Mouse (Mus musculus) intestine, embryonic 15.5 days (tissue): ENCODE measurements around the gene Orai2. TPM values are rescaled to one million over a fixed set of nuclear protein-coding genes. Genes with fewer than 3 reads are reported as not detected.
A peak's percentile ranks its signal among the peaks of the same experiment; 100 is the strongest.
"Not testable (repeated sequence)": the region's sequence is repeated elsewhere in the genome, so short reads cannot be mapped to it uniquely, and the experiment has no call there.

Experiments
- ATAC-seq: fragments of 200-750 bp; cut with Nextera tagmentation; 2 replicates; pipeline ENCODE4 v1.8.0; 2017; ENCODE audit warnings: moderate TSS enrichment, moderate library complexity
- H3K27ac ChIP-seq: fragments of 300-500 bp; sonication (generic); 2 replicates; pipeline ENCODE4 v1.5.1; 2015; ENCODE audit warnings: mild to moderate bottlenecking, inconsistent platforms
- H3K27me3 ChIP-seq: fragments of 300-500 bp; sonication (generic); replicated peaks from 2 replicates; pipeline ENCODE4 v1.6.1; 2015; ENCODE audit warnings: inconsistent platforms
- H3K36me3 ChIP-seq: fragments of 300-500 bp; sonication (generic); 2 replicates; pipeline ENCODE4 v1.6.1; 2015; ENCODE audit warnings: inconsistent platforms
- H3K4me1 ChIP-seq: fragments of 300-500 bp; sonication (generic); replicated peaks from 2 replicates; pipeline ENCODE4 v1.6.1; 2015; ENCODE audit warnings: inconsistent platforms
- H3K4me2 ChIP-seq: fragments of 300-500 bp; sonication (generic); replicated peaks from 2 replicates; pipeline ENCODE4 v1.6.1; 2015; ENCODE audit warnings: mild to moderate bottlenecking, inconsistent platforms
- H3K4me3 ChIP-seq: fragments of 300-500 bp; sonication (generic); replicated peaks from 2 replicates; pipeline ENCODE4 v1.5.1; 2015; ENCODE audit warnings: inconsistent platforms
- H3K9ac ChIP-seq: fragments of 300-500 bp; sonication (generic); 2 replicates; pipeline ENCODE4 v1.6.1; 2015; ENCODE audit warnings: inconsistent platforms
- H3K9me3 ChIP-seq: fragments of 300-500 bp; sonication (generic); 2 replicates; pipeline ENCODE4 v1.6.1; 2016; ENCODE audit warnings: inconsistent platforms
- WGBS: fragments of 180-500 bp; shearing (Covaris S2); methylation state at CpG from one replicate; pipeline ENCODE4 v1.1.7; 2015; 5-methylcytosine and 5-hydroxymethylcytosine counted together
- polyA plus RNA-seq: library from polyadenylated mRNA; unstranded; fragments of >200 nt; fragmentation: Nextera tagmentation; extraction: Ambion mirVana; gene quantifications from 2 replicates; pipeline ENCODE4 v1.2.1, GENCODE M21; 2015

The Orai2 gene
- polyA plus RNA-seq, 1 experiment from 2014 or later = 6.7 TPM

- 14% methylated on average over 14 of the region's 15 CpGs for WGBS
- H3K9ac ChIP-seq = peak overlapping the region; percentile 50
Measured at GRCm38 (mm10) chr5:136169626-136170511, 644 bp downstream of the Orai2 start.

DNA sequence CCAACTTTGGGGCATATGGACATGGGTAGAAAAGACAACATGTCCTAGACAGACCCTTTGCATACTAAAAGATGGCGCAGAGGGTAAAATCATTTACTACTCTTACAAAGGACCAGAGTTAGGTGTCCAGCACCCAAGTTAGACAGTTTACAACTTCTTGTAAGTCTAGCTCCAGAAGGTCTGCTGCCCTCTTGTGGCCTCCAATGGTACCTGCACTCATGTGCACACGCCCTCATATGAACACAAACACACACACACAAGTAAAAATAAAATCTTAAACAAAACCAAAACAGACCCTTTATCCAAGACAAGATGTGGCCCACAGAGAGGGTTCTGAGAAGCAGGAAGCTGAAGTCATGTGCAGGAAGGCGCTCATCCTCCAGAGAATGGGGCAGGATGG is 2.4 kb downstream of the Orai2 start:
- WGBS = 96% methylated on average over 3 of the region's 3 CpGs

More at GRCm38 (mm10) chr5:136169626-136170511, 644 bp downstream of the Orai2 start:
- Histone ChIP-seq H3K9me3 (no peaks in the 10 kb centered on the region), H3K4me2 (peak overlapping the region; percentile 90), H3K27ac (0 out of 2 replicates have a peak overlapping the region, but pooled peaks have one; percentile 9), H3K4me3 (peak overlapping the region; percentile 52), H3K27me3 (no peaks in the 10 kb centered on the region), H3K4me1 (peaks cover 24% of the 10 kb centered on the region), H3K36me3 (no peaks in the 10 kb centered on the region)
- ATAC-seq = peak; percentile 57

GRCm38 (mm10) chr5:136167296-136167695 is 3.2 kb downstream of the Orai2 start:
- no peak for ATAC-seq
- H3K4me1 ChIP-seq = peaks cover 17% of the 10 kb centered on the region
- no peak overlapping the region for H3K9ac ChIP-seq
- H3K9me3 ChIP-seq = no peaks in the 10 kb centered on the region
- no peak overlapping the region for H3K4me3 ChIP-seq
- no peaks in the 10 kb centered on the region for H3K36me3 ChIP-seq
- WGBS = 89% methylated on average over 4 of the region's 4 CpGs
- H3K27me3 ChIP-seq = no peaks in the 10 kb centered on the region
- H3K27ac ChIP-seq = no peak overlapping the region
- no peak overlapping the region for H3K4me2 ChIP-seq

More for the DNA sequence above, 2.4 kb downstream of the Orai2 start:
- no peaks in the 10 kb centered on the region for H3K27me3 ChIP-seq
- no peaks in the 10 kb centered on the region for H3K9me3 ChIP-seq
- H3K4me1 ChIP-seq = peaks cover 18% of the 10 kb centered on the region
- H3K4me3 ChIP-seq = no peak overlapping the region
- H3K27ac ChIP-seq = no peak overlapping the region
- ATAC-seq = no peak
- no peaks in the 10 kb centered on the region for H3K36me3 ChIP-seq
- H3K4me2 ChIP-seq = no peak overlapping the region
- H3K9ac ChIP-seq = no peak overlapping the region

DNA sequence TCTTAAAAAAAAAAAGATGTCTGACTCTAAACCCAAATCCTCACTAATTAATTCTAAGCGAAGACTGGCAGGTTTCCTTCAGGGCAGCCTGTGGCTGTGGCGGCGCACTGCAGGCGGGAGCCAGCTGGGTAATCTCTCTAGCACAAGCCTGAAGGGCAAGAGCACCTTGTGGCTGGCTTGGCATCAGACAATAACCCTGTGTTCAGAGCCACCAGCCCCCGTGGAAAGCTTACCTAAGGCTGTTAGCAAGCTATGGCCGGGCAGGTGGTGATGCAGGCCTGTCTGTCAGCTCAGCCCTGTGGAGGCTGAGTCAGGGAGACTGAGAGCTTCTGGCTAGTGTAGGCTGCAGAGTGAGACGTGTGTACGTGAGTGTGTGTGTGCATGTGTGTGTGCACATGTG is 5.3 kb downstream of the Orai2 start:
- Histone ChIP-seq H3K4me1 (peaks cover 2% of the 10 kb centered on the region; the same call in 1 of the 2 replicates), H3K9ac (no peak overlapping the region), H3K27ac (no peak overlapping the region), H3K27me3 (no peaks in the 10 kb centered on the region), H3K4me3 (no peak overlapping the region), H3K4me2 (no peak overlapping the region), H3K36me3 (no peaks in the 10 kb centered on the region), H3K9me3 (no peaks in the 10 kb centered on the region)
- ATAC-seq = no peak
- 81% methylated on average over 8 of the region's 8 CpGs for WGBS

- no peaks in the 10 kb centered on the region for H3K27me3 ChIP-seq
- ATAC-seq = no peak
- no peak overlapping the region for H3K4me2 ChIP-seq
- no peak overlapping the region for H3K27ac ChIP-seq
- no peak overlapping the region for H3K4me3 ChIP-seq
- WGBS = 84% methylated on average over 11 of the region's 11 CpGs
- H3K9ac ChIP-seq = no peak overlapping the region
- no peaks in the 10 kb centered on the region for H3K4me1 ChIP-seq
- no peaks in the 10 kb centered on the region for H3K9me3 ChIP-seq
- H3K36me3 ChIP-seq = no peaks in the 10 kb centered on the region
Measured at GRCm38 (mm10) chr5:136163807-136164474, 6.6 kb downstream of the Orai2 start.

DNA sequence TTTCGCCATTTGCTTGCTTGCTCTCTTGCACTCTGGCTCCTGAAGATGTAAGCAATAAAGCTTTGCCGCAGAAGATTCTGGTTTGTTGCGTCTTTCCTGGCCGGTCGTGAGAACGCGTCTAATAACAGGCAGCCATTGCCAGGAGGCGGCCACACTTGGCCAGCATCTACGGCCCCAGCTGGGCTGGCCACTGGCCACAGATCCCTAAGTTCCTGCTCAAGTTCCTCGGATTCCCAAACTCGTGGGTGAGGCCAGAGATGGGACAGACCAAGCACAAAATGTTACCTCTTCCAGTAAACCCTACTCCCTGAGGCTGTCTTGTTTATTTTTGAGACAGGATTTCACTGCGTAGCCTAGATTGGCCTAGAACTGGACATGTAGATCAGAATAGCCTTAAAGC is 10.4 kb downstream of the Orai2 start:
- H3K27me3 ChIP-seq, H3K36me3 ChIP-seq, ATAC-seq, H3K27ac ChIP-seq, H3K9me3 ChIP-seq, H3K4me2 ChIP-seq, H3K4me3 ChIP-seq, H3K9ac ChIP-seq, H3K4me1 ChIP-seq: not testable (repeated sequence)
- 83% methylated on average over 11 of the region's 12 CpGs for WGBS

DNA sequence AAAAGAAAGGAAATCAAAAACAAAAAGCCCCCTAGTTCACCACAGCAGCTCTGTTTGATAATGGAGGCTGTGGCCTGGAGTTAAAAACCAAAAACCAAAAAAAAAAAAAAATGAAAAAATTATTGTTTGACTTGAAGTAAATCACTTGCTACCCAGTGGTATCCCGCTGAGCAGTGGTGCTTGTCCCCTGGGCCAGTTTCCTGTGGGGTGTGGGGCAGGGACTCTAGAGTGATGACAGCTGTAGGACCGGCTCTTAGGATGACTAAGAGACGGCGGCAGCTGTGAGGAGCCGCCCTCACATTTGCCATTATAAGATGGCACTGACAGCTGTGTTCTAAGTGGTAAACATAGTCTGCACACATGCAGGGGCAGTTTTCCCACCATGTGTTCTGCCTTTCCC is 15.1 kb downstream of the Orai2 start:
- Histone ChIP-seq H3K27me3 (no peaks in the 10 kb centered on the region), H3K27ac (no peak overlapping the region), H3K4me1 (no peaks in the 10 kb centered on the region), H3K36me3 (no peaks in the 10 kb centered on the region), H3K9ac (no peak overlapping the region), H3K4me3 (no peak overlapping the region), H3K9me3 (no peaks in the 10 kb centered on the region), H3K4me2 (no peak overlapping the region)
- ATAC-seq = no peak
- 83% methylated on average over 5 of the region's 5 CpGs for WGBS

GRCm38 (mm10) chr5:136152365-136152764 is 18.1 kb downstream of the Orai2 start:
- H3K4me3 ChIP-seq = no peak overlapping the region
- no peak overlapping the region for H3K27ac ChIP-seq
- no peaks in the 10 kb centered on the region for H3K27me3 ChIP-seq
- H3K9me3 ChIP-seq = no peaks in the 10 kb centered on the region
- H3K4me2 ChIP-seq = no peak overlapping the region
- 69% methylated on average over 8 of the region's 8 CpGs for WGBS
- no peaks in the 10 kb centered on the region for H3K36me3 ChIP-seq
- H3K9ac ChIP-seq = no peak overlapping the region
- H3K4me1 ChIP-seq = no peaks in the 10 kb centered on the region
- no peak for ATAC-seq

- H3K27me3 ChIP-seq, H3K4me3 ChIP-seq, H3K4me1 ChIP-seq, H3K36me3 ChIP-seq, H3K4me2 ChIP-seq, H3K9me3 ChIP-seq, ATAC-seq, H3K9ac ChIP-seq, H3K27ac ChIP-seq: not testable (repeated sequence)
- 62% methylated on average over 5 of the region's 5 CpGs for WGBS
Measured at GRCm38 (mm10) chr5:136149134-136149576, 21.4 kb downstream of the Orai2 start.

GRCm38 (mm10) chr5:136147704-136148103 is 22.8 kb downstream of the Orai2 start:
- H3K9ac ChIP-seq = no peak overlapping the region
- H3K27me3 ChIP-seq = no peaks in the 10 kb centered on the region
- no peaks in the 10 kb centered on the region for H3K4me1 ChIP-seq
- no peak overlapping the region for H3K4me2 ChIP-seq
- no peaks in the 10 kb centered on the region for H3K9me3 ChIP-seq
- no peak overlapping the region for H3K27ac ChIP-seq
- no peaks in the 10 kb centered on the region for H3K36me3 ChIP-seq
- 78% methylated on average over 8 of the region's 8 CpGs for WGBS
- no peak overlapping the region for H3K4me3 ChIP-seq
- no peak for ATAC-seq

DNA sequence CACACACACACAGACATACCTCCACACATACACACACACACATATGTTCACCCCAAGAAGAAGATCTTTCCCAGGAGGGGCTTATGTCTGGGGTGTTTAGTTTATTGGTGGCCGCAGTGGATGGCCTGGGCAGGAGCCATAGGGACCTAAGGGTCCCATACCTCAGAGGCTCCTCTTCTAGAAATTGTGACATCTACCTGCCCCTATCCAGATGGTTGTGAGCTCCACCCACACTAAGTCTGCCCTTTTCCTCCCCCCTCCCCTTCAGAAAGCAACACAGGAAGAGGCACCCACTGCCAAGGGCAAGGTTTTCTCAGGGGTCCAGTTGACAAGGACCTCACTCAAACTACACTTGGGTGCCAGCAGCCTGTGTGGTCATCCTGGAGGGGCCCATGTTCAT is 23.6 kb downstream of the Orai2 start:
- Histone ChIP-seq H3K9ac (no peak overlapping the region), H3K4me2 (no peak overlapping the region), H3K9me3 (no peaks in the 10 kb centered on the region), H3K4me1 (no peaks in the 10 kb centered on the region), H3K27me3 (no peaks in the 10 kb centered on the region), H3K27ac (no peak overlapping the region), H3K4me3 (no peak overlapping the region), H3K36me3 (no peaks in the 10 kb centered on the region)
- 75% methylated on average over 1 of the region's 1 CpGs for WGBS
- no peak for ATAC-seq

- WGBS = 34% methylated on average over 12 of the region's 12 CpGs
- ATAC-seq = no peak
- Histone ChIP-seq H3K9ac (no peak overlapping the region), H3K36me3 (peaks cover 13% of the 10 kb centered on the region), H3K4me3 (no peak overlapping the region), H3K9me3 (no peaks in the 10 kb centered on the region), H3K27me3 (no peaks in the 10 kb centered on the region), H3K4me2 (no peak overlapping the region), H3K4me1 (no peaks in the 10 kb centered on the region), H3K27ac (no peak overlapping the region)
Measured at GRCm38 (mm10) chr5:136144606-136145430, 25.7 kb downstream of the Orai2 start.
